Mouse (Mus musculus): Measurements from ENCODE around the gene Fabp1. TPM values are rescaled to one million over a fixed set of nuclear protein-coding genes. Genes with fewer than 3 reads are reported as not detected.
A peak's percentile ranks its signal among the peaks of the same experiment; 100 is the strongest.

The Fabp1 gene
- polyA plus RNA-seq (2012; ENCODE audit: insufficient read depth, low replicate concordance): not detected in 2 replicates

DNA sequence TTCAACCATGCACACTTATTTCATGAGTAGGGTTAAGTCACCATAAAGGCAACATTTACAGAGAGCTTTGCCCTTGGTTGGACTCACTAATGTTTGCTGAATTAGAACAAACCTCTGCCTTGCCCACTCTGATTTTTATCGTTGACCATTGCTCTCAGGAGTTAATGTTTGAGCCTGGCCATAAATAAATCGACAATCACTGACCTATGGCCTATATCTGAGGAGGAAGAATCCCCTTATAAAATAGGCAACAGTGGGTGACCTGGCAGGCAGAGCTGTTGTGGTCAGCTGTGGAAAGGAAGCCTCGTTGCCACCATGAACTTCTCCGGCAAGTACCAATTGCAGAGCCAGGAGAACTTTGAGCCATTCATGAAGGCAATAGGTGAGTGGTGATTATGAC lies at the start of gene Fabp1:
TSS of gene Fabp1 (plus strand) at position 216 of the 400 bp plus-strand sequence.
- no peak within 1 kb of the TSS for H3K4me3 ChIP-seq (replicated peaks)
- TF ChIP-seq GATA1 (IDR thresholded peaks at IDR 0.05; ENCODE audit: borderline replicate concordance, low read length) (no peak), FLI1 (IDR thresholded peaks at IDR 0.05; ENCODE audit: low read length) (no peak)
- H3K27me3 ChIP-seq (replicated peaks): peaks cover 20% of the 10 kb centered on the region
- 0 out of 2 replicates have a peak, but pooled peaks cover 2% of the 10 kb centered on the region for H3K9me3 ChIP-seq
- H3K36me3 ChIP-seq (replicated peaks; ENCODE audit: low read length): no peaks in the 10 kb centered on the region
- peaks cover 8% of the 10 kb centered on the region; the same call in 1 of the 2 replicates for H3K4me1 ChIP-seq

DNA sequence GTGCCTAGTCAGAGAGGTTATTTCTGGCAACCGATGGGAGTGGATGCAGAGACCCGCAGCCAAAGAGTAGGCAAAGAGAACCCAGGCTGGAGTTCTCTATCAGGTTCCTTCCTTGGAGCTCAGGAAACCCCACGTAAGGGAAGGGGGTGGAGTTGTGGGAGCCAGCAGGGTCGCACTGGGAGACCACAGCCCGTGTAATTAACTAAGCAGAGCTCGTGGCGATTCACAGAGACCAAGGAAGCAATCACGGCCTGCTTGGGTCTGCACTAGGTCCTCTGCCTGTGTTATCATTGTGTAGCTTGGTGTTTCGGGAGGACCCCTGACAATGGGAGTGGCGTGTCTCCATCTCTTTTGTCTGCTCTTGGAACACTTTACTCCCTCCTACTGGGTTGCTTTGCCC lies 48.5 kb upstream of the Fabp1 start:
- H3K9me3 ChIP-seq: no peaks in the 10 kb centered on the region
- no peak for TF ChIP-seq GATA1 (IDR thresholded peaks at IDR 0.05; ENCODE audit: borderline replicate concordance, low read length)
- TF ChIP-seq FLI1 (IDR thresholded peaks at IDR 0.05; ENCODE audit: low read length): no peak
- H3K4me3 ChIP-seq (replicated peaks): no peak overlapping the region
- 0 out of 2 replicates have a peak, but pooled peaks cover 3% of the 10 kb centered on the region for H3K4me1 ChIP-seq
- peaks cover 16% of the 10 kb centered on the region for H3K27me3 ChIP-seq (replicated peaks)
- no peaks in the 10 kb centered on the region for H3K36me3 ChIP-seq (replicated peaks; ENCODE audit: low read length)

DNA sequence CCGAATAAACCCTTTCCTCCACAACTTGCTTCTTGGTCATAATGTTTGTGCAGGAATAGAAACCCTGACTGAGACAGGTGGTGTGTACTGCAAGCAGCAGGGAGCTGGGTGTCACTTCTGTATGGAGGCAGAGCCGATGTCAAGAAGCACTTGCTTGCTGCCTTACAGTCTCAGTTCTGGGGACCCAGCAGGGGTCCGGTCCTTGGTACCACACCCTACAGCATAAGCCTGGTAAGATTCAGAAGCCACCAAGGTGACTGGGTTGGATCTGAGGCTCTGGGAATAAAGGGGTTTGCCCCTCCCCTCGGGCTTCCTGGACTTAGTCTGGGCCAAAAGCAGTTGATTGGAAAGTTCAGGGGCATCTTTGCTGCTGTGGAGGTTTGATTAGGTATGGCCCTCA lies 46.1 kb upstream of the Fabp1 start:
- Histone ChIP-seq H3K4me3 (replicated peaks) (no peak overlapping the region), H3K27me3 (replicated peaks) (peaks cover 13% of the 10 kb centered on the region), H3K36me3 (replicated peaks; ENCODE audit: low read length) (no peaks in the 10 kb centered on the region), H3K9me3 (no peaks in the 10 kb centered on the region), H3K4me1 (peaks cover 13% of the 10 kb centered on the region; the same call in 1 of the 2 replicates)
- no peak for TF ChIP-seq GATA1 (IDR thresholded peaks at IDR 0.05; ENCODE audit: borderline replicate concordance, low read length)

DNA sequence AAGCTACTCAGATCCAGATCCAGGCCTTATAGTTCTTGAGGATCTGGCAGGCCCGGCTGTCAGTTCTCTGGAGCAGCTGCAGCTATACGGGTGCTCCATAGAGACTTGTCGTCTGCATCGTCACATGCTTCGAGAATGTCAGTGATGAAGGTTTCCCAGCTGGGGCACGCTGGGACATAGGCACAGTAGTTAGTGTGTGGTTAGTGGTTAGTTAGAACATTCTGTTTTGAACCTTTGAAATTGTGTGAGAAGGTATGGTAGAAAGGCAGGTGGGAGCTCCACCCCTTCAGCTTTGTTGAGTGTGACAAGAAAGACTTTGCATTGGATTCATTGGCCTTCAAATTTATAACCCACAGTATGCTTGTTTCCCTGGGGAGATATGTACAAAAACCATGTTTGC lies 44.8 kb upstream of the Fabp1 start:
- Histone ChIP-seq H3K4me1 (peaks cover 10% of the 10 kb centered on the region; the same call in 1 of the 2 replicates), H3K27me3 (replicated peaks) (peaks cover 15% of the 10 kb centered on the region), H3K9me3 (no peaks in the 10 kb centered on the region), H3K4me3 (replicated peaks) (no peak overlapping the region), H3K36me3 (replicated peaks; ENCODE audit: low read length) (no peaks in the 10 kb centered on the region)
- TF ChIP-seq GATA1 (IDR thresholded peaks at IDR 0.05; ENCODE audit: borderline replicate concordance, low read length): no peak
- TF ChIP-seq FLI1 (IDR thresholded peaks at IDR 0.05; ENCODE audit: low read length): no peak

DNA sequence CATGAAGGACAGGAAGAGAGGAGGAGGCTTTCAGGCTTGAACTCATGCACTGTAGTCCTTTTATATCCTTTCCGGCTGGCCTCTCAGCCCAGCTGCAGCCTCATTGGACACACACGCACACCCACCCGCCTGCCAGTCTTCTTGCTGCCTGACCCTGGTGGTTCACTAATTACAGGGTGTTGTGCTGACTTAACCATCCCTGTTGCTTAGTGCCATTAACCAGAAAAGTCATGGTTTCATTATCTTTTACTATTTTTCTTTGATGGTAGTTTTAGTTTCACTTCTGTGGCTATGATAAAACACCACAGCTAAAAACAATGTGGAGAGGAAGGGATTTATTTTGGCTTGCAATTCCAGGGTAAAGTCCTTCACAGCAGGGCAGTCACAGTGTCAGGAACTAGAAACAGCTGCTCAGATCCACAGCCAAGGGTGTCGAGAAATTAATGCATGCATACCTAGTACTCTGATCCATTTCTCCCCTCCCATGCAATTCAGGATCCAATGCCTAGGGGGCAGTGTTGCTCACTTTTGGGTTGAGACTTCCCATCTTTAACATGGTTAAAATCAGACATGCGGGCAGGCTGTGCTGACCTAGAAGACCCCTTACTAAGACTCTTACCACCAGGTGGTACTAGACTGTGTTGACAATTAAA lies 42.8 kb upstream of the Fabp1 start:
- Histone ChIP-seq H3K9me3 (no peaks in the 10 kb centered on the region), H3K27me3 (replicated peaks) (peaks cover 14% of the 10 kb centered on the region), H3K36me3 (replicated peaks; ENCODE audit: low read length) (no peaks in the 10 kb centered on the region), H3K4me1 (peaks cover 10% of the 10 kb centered on the region; the same call in 1 of the 2 replicates), H3K4me3 (replicated peaks) (peak overlapping the region; percentile 77)
- TF ChIP-seq FLI1 (IDR thresholded peaks at IDR 0.05; ENCODE audit: low read length) (no peak), GATA1 (IDR thresholded peaks at IDR 0.05; ENCODE audit: borderline replicate concordance, low read length) (no peak)

DNA sequence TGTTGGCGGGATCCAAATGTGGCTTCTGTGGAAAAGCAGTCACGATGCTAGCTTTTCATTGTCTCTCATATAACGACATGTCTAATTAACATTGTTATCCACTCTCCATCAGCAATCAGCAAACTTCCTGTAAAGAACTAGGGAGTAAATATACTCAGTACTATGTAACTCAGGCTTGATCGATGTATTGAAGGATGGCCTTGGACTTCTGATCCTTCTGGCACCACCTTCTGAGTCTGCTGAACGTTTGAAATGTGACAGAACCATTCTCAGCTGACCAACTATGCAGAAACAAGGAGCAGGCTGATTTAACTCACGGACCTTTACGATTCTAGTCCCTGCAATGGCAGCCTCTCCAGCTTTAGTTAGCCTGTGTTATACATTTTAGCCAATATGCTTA lies 38.3 kb upstream of the Fabp1 start:
- Histone ChIP-seq H3K4me3 (replicated peaks) (no peak overlapping the region), H3K9me3 (no peaks in the 10 kb centered on the region), H3K36me3 (replicated peaks; ENCODE audit: low read length) (no peaks in the 10 kb centered on the region), H3K27me3 (replicated peaks) (peaks cover 5% of the 10 kb centered on the region), H3K4me1 (peaks cover 19% of the 10 kb centered on the region)
- TF ChIP-seq GATA1 (IDR thresholded peaks at IDR 0.05; ENCODE audit: borderline replicate concordance, low read length) (no peak), FLI1 (IDR thresholded peaks at IDR 0.05; ENCODE audit: low read length) (no peak)

DNA sequence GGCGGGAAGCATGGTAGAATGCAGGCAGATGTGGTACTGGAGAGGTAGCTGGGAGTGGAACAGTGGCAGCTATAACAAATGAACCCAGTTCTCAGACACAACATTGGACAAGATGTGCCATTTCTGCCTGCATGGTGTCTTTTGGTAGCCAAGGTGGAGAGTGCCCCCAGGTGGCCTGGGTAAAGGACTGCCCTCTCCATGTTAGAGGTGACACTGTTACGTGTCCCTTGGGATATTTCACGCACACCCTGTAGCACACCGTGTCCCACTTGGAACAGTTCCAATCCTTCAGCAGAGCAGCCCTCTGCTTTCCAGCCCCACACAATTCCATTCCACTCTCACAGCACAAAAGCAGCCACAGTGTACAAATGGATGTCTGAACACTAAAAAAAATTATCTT lies 37.4 kb upstream of the Fabp1 start:
- peaks cover 12% of the 10 kb centered on the region for H3K4me1 ChIP-seq
- no peak for TF ChIP-seq GATA1 (IDR thresholded peaks at IDR 0.05; ENCODE audit: borderline replicate concordance, low read length)
- no peak for TF ChIP-seq FLI1 (IDR thresholded peaks at IDR 0.05; ENCODE audit: low read length)
- H3K4me3 ChIP-seq (replicated peaks): no peak overlapping the region
- H3K27me3 ChIP-seq (replicated peaks): peaks cover 5% of the 10 kb centered on the region
- no peaks in the 10 kb centered on the region for H3K36me3 ChIP-seq (replicated peaks; ENCODE audit: low read length)
- H3K9me3 ChIP-seq: no peaks in the 10 kb centered on the region

DNA sequence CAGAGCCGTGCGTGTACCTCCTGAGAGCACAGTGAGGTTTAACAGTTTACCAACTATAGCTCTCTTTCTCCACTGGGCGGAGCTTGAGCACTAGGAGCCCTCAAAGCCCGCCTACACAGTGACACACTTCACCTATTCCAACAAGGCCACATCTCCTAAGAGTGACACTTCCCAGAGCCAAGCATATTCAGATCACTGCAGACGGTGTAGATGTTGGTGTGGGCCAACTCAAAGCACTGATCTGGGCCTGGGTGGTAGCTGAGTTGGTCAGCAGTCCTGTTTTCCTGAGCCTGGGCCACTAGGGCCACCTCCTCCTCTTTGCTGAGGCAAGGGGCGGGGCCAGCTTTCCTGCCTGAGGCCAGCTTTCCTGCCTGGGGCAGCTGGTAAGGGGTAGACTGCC lies 35.2 kb upstream of the Fabp1 start:
- H3K27me3 ChIP-seq (replicated peaks): peaks cover 3% of the 10 kb centered on the region
- peak overlapping the region; percentile 53 for H3K4me3 ChIP-seq (replicated peaks)
- TF ChIP-seq FLI1 (IDR thresholded peaks at IDR 0.05; ENCODE audit: low read length) (no peak), GATA1 (IDR thresholded peaks at IDR 0.05; ENCODE audit: borderline replicate concordance, low read length) (no peak)
- no peaks in the 10 kb centered on the region for H3K36me3 ChIP-seq (replicated peaks; ENCODE audit: low read length)
- no peaks in the 10 kb centered on the region for H3K9me3 ChIP-seq
- peaks cover 9% of the 10 kb centered on the region for H3K4me1 ChIP-seq

DNA sequence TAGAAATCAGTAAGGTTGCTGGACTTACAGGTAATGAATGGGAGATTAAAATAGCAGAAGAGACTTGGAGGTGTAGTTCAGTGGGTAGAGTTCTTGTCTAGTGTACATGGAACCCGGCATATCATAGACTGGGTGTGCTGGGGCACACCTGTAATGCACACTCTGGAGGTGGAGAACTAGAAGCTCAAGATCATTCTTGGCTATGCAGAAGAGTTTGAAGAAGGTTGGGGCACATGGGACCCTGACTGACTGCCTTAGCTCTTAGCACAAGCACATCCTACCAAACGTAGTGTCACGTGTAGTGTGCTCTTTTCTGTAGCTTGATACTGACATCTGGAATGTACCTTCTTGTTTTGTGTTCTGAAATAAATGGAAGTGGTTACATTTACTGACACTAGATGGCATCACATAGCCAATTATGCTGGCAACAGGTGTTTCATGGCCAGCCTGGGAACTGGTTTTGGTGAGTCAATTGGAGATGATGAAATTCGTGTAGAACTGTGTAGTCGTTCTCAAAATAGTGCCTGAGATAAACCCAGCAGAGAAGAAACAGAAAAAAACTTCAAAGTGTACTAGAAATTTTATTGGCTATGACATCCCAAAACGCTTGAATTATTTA lies 33.0 kb upstream of the Fabp1 start:
- TF ChIP-seq GATA1 (IDR thresholded peaks at IDR 0.05; ENCODE audit: borderline replicate concordance, low read length) (no peak), FLI1 (IDR thresholded peaks at IDR 0.05; ENCODE audit: low read length) (no peak)
- peaks cover 9% of the 10 kb centered on the region for H3K4me1 ChIP-seq
- H3K27me3 ChIP-seq (replicated peaks): no peaks in the 10 kb centered on the region
- H3K9me3 ChIP-seq: no peaks in the 10 kb centered on the region
- H3K36me3 ChIP-seq (replicated peaks; ENCODE audit: low read length): no peaks in the 10 kb centered on the region
- no peak overlapping the region for H3K4me3 ChIP-seq (replicated peaks)

Data from megakaryocyte, embryonic 14.5 days (primary cell).